Mouse (Mus musculus): ENCODE data around the gene Oit3. TPM values are rescaled to one million over a fixed set of nuclear protein-coding genes. Genes with fewer than 3 reads are reported as not detected.
A peak's percentile ranks its signal among the peaks of the same experiment; 100 is the strongest.

Gene Oit3
- polyA plus RNA-seq, 1 experiment from 2014 or later, result 1.9 TPM

- no peak for ATAC-seq (ENCODE audit: low FRiP score, low TSS enrichment)
- no peak overlapping the region for H3K4me3 ChIP-seq (ENCODE audit: low read length)
- 91% methylated on average over 3 of the region's 3 CpGs for WGBS
- no peaks in the 10 kb centered on the region for H3K9me3 ChIP-seq (ENCODE audit: control insufficient read depth, low read length)
- no peaks in the 10 kb centered on the region for H3K27me3 ChIP-seq (ENCODE audit: control insufficient read depth, insufficient read depth, low read length)
- H3K4me1 ChIP-seq (ENCODE audit: control insufficient read depth, insufficient read depth, low read length), result no peaks in the 10 kb centered on the region
- peaks cover 3% of the 10 kb centered on the region; the same call in 1 of the 2 replicates for H3K36me3 ChIP-seq (ENCODE audit: control insufficient read depth, insufficient read depth, low read length)
- H3K27ac ChIP-seq (ENCODE audit: low read depth, low read length), result no peak overlapping the region
- H3K4me2 ChIP-seq (replicated peaks; ENCODE audit: low read depth, low read length), result no peak overlapping the region
- H3K9ac ChIP-seq (ENCODE audit: low read depth, low read length), result no peak overlapping the region
Observed at GRCm38 (mm10) chr10:59465546-59465945, 24.0 kb upstream of the Oit3 start.

- no peak overlapping the region for H3K27ac ChIP-seq (ENCODE audit: low read depth, low read length)
- no peak for ATAC-seq (ENCODE audit: low FRiP score, low TSS enrichment)
- no peak overlapping the region for H3K4me3 ChIP-seq (ENCODE audit: low read length)
- 90% methylated on average over 6 of the region's 6 CpGs for WGBS
- no peak overlapping the region for H3K4me2 ChIP-seq (replicated peaks; ENCODE audit: low read depth, low read length)
- peaks cover 3% of the 10 kb centered on the region; the same call in 1 of the 2 replicates for H3K36me3 ChIP-seq (ENCODE audit: control insufficient read depth, insufficient read depth, low read length)
- no peaks in the 10 kb centered on the region for H3K4me1 ChIP-seq (ENCODE audit: control insufficient read depth, insufficient read depth, low read length)
- no peaks in the 10 kb centered on the region for H3K9me3 ChIP-seq (ENCODE audit: control insufficient read depth, low read length)
- no peak overlapping the region for H3K9ac ChIP-seq (ENCODE audit: low read depth, low read length)
- H3K27me3 ChIP-seq (ENCODE audit: control insufficient read depth, insufficient read depth, low read length), result no peaks in the 10 kb centered on the region
Observed at GRCm38 (mm10) chr10:59462307-59462706, 20.7 kb upstream of the Oit3 start.

GRCm38 (mm10) chr10:59459767-59460166 lies 18.2 kb upstream of the Oit3 start:
- peaks cover 3% of the 10 kb centered on the region; the same call in 1 of the 2 replicates for H3K36me3 ChIP-seq (ENCODE audit: control insufficient read depth, insufficient read depth, low read length)
- ATAC-seq (ENCODE audit: low FRiP score, low TSS enrichment), result no peak
- 90% methylated on average over 12 of the region's 12 CpGs for WGBS
- H3K4me1 ChIP-seq (ENCODE audit: control insufficient read depth, insufficient read depth, low read length), result no peaks in the 10 kb centered on the region
- no peaks in the 10 kb centered on the region for H3K27me3 ChIP-seq (ENCODE audit: control insufficient read depth, insufficient read depth, low read length)
- no peaks in the 10 kb centered on the region for H3K9me3 ChIP-seq (ENCODE audit: control insufficient read depth, low read length)
- no peak overlapping the region for H3K27ac ChIP-seq (ENCODE audit: low read depth, low read length)
- no peak overlapping the region for H3K4me2 ChIP-seq (replicated peaks; ENCODE audit: low read depth, low read length)
- no peak overlapping the region for H3K4me3 ChIP-seq (ENCODE audit: low read length)
- no peak overlapping the region for H3K9ac ChIP-seq (ENCODE audit: low read depth, low read length)

GRCm38 (mm10) chr10:59454631-59455030 lies 13.1 kb upstream of the Oit3 start:
- no peak for ATAC-seq (ENCODE audit: low FRiP score, low TSS enrichment)

GRCm38 (mm10) chr10:59451839-59452238 lies 10.3 kb upstream of the Oit3 start:
- Histone ChIP-seq H3K4me1 (ENCODE audit: control insufficient read depth, insufficient read depth, low read length) (no peaks in the 10 kb centered on the region), H3K9ac (ENCODE audit: low read depth, low read length) (no peak overlapping the region), H3K27me3 (ENCODE audit: control insufficient read depth, insufficient read depth, low read length) (no peaks in the 10 kb centered on the region), H3K4me3 (ENCODE audit: low read length) (no peak overlapping the region), H3K27ac (ENCODE audit: low read depth, low read length) (no peak overlapping the region), H3K9me3 (ENCODE audit: control insufficient read depth, low read length) (no peaks in the 10 kb centered on the region), H3K36me3 (ENCODE audit: control insufficient read depth, insufficient read depth, low read length) (peaks cover 3% of the 10 kb centered on the region; the same call in 1 of the 2 replicates), H3K4me2 (replicated peaks; ENCODE audit: low read depth, low read length) (no peak overlapping the region)
- peak; percentile 85 for ATAC-seq (ENCODE audit: low FRiP score, low TSS enrichment)
- WGBS, result 61% methylated on average over 5 of the region's 5 CpGs

More at GRCm38 (mm10) chr10:59454631-59455030, 13.1 kb upstream of the Oit3 start:
- H3K9ac ChIP-seq (ENCODE audit: low read depth, low read length), result no peak overlapping the region
- no peaks in the 10 kb centered on the region for H3K4me1 ChIP-seq (ENCODE audit: control insufficient read depth, insufficient read depth, low read length)
- no peak overlapping the region for H3K4me3 ChIP-seq (ENCODE audit: low read length)
- no peak overlapping the region for H3K4me2 ChIP-seq (replicated peaks; ENCODE audit: low read depth, low read length)
- H3K27ac ChIP-seq (ENCODE audit: low read depth, low read length), result no peak overlapping the region
- peaks cover 3% of the 10 kb centered on the region; the same call in 1 of the 2 replicates for H3K36me3 ChIP-seq (ENCODE audit: control insufficient read depth, insufficient read depth, low read length)
- H3K27me3 ChIP-seq (ENCODE audit: control insufficient read depth, insufficient read depth, low read length), result no peaks in the 10 kb centered on the region
- 96% methylated on average over 15 of the region's 15 CpGs for WGBS
- H3K9me3 ChIP-seq (ENCODE audit: control insufficient read depth, low read length), result no peaks in the 10 kb centered on the region

GRCm38 (mm10) chr10:59447546-59447945 lies 6.0 kb upstream of the Oit3 start:
- 0 out of 2 replicates have a peak overlapping the region, but pooled peaks have one; percentile 24 for H3K27ac ChIP-seq (ENCODE audit: low read depth, low read length)

GRCm38 (mm10) chr10:59446911-59447437 lies 5.4 kb upstream of the Oit3 start:
- Histone ChIP-seq H3K9me3 (ENCODE audit: control insufficient read depth, low read length) (no peaks in the 10 kb centered on the region), H3K4me2 (replicated peaks; ENCODE audit: low read depth, low read length) (no peak overlapping the region), H3K9ac (ENCODE audit: low read depth, low read length) (no peak overlapping the region), H3K27me3 (ENCODE audit: control insufficient read depth, insufficient read depth, low read length) (no peaks in the 10 kb centered on the region), H3K4me1 (ENCODE audit: control insufficient read depth, insufficient read depth, low read length) (0 out of 2 replicates have a peak, but pooled peaks cover 6% of the 10 kb centered on the region), H3K4me3 (ENCODE audit: low read length) (no peak overlapping the region), H3K36me3 (ENCODE audit: control insufficient read depth, insufficient read depth, low read length) (no peaks in the 10 kb centered on the region), H3K27ac (ENCODE audit: low read depth, low read length) (no peak overlapping the region)
- no peak for ATAC-seq (ENCODE audit: low FRiP score, low TSS enrichment)
- 84% methylated on average over 10 of the region's 10 CpGs for WGBS

More at GRCm38 (mm10) chr10:59447546-59447945, 6.0 kb upstream of the Oit3 start:
- Histone ChIP-seq H3K9ac (ENCODE audit: low read depth, low read length) (no peak overlapping the region), H3K4me1 (ENCODE audit: control insufficient read depth, insufficient read depth, low read length) (0 out of 2 replicates have a peak, but pooled peaks cover 6% of the 10 kb centered on the region), H3K27me3 (ENCODE audit: control insufficient read depth, insufficient read depth, low read length) (no peaks in the 10 kb centered on the region), H3K4me2 (replicated peaks; ENCODE audit: low read depth, low read length) (no peak overlapping the region), H3K36me3 (ENCODE audit: control insufficient read depth, insufficient read depth, low read length) (no peaks in the 10 kb centered on the region), H3K9me3 (ENCODE audit: control insufficient read depth, low read length) (no peaks in the 10 kb centered on the region), H3K4me3 (ENCODE audit: low read length) (no peak overlapping the region)
- WGBS, result 77% methylated on average over 9 of the region's 9 CpGs
- no peak for ATAC-seq (ENCODE audit: low FRiP score, low TSS enrichment)

- Histone ChIP-seq H3K4me2 (replicated peaks; ENCODE audit: low read depth, low read length) (no peak overlapping the region), H3K9ac (ENCODE audit: low read depth, low read length) (no peak overlapping the region), H3K36me3 (ENCODE audit: control insufficient read depth, insufficient read depth, low read length) (no peaks in the 10 kb centered on the region), H3K9me3 (ENCODE audit: control insufficient read depth, low read length) (no peaks in the 10 kb centered on the region), H3K4me3 (ENCODE audit: low read length) (no peak overlapping the region), H3K27ac (ENCODE audit: low read depth, low read length) (no peak overlapping the region), H3K4me1 (ENCODE audit: control insufficient read depth, insufficient read depth, low read length) (0 out of 2 replicates have a peak, but pooled peaks cover 6% of the 10 kb centered on the region), H3K27me3 (ENCODE audit: control insufficient read depth, insufficient read depth, low read length) (no peaks in the 10 kb centered on the region)
- ATAC-seq (ENCODE audit: low FRiP score, low TSS enrichment), result no peak
- WGBS, result 51% methylated on average over 8 of the region's 8 CpGs
Observed at GRCm38 (mm10) chr10:59444635-59445034, 3.1 kb upstream of the Oit3 start.

GRCm38 (mm10) chr10:59444106-59444505 lies 2.5 kb upstream of the Oit3 start:
- no peak for ATAC-seq (ENCODE audit: low FRiP score, low TSS enrichment)
- no peaks in the 10 kb centered on the region for H3K36me3 ChIP-seq (ENCODE audit: control insufficient read depth, insufficient read depth, low read length)
- no peaks in the 10 kb centered on the region for H3K27me3 ChIP-seq (ENCODE audit: control insufficient read depth, insufficient read depth, low read length)
- H3K9ac ChIP-seq (ENCODE audit: low read depth, low read length), result no peak overlapping the region
- no peak overlapping the region for H3K27ac ChIP-seq (ENCODE audit: low read depth, low read length)
- 0 out of 2 replicates have a peak, but pooled peaks cover 6% of the 10 kb centered on the region for H3K4me1 ChIP-seq (ENCODE audit: control insufficient read depth, insufficient read depth, low read length)
- no peak overlapping the region for H3K4me2 ChIP-seq (replicated peaks; ENCODE audit: low read depth, low read length)
- WGBS, result 87% methylated on average over 3 of the region's 3 CpGs
- no peaks in the 10 kb centered on the region for H3K9me3 ChIP-seq (ENCODE audit: control insufficient read depth, low read length)
- no peak overlapping the region for H3K4me3 ChIP-seq (ENCODE audit: low read length)

All from kidney, embryonic 14.5 days (tissue).